Mouse (Mus musculus) embryonic facial prominence, embryonic 14.5 days (tissue): ENCODE data around the gene Jmy. TPM values are rescaled to one million over a fixed set of nuclear protein-coding genes. Genes with fewer than 3 reads are reported as not detected.

ENCODE experiments used
- ATAC-seq: fragments of 200-750 bp; cut with Nextera tagmentation; 2 replicates; pipeline ENCODE4 v1.8.0; 2017; ENCODE audit warnings: low read depth, moderate number of reproducible peaks, moderate TSS enrichment
- DNase-seq: peaks from one replicate; pipeline ENCODE4 v3.0.0-alpha.2; 2015; ENCODE audit warnings: low spot score
- H3K27ac ChIP-seq: fragments of 300-500 bp; sonication (generic); replicated peaks from 2 replicates; pipeline ENCODE4 v1.5.1; 2014; ENCODE audit warnings: low read depth, mild to moderate bottlenecking, low read length, moderate library complexity
- H3K27me3 ChIP-seq: fragments of 300-500 bp; sonication (generic); replicated peaks from 2 replicates; pipeline ENCODE4 v1.6.1; 2014; ENCODE audit warnings: low read length; ENCODE audit not compliant: control insufficient read depth, insufficient read depth
- H3K36me3 ChIP-seq: fragments of 300-500 bp; sonication (generic); 2 replicates; pipeline ENCODE4 v1.6.1; 2014; ENCODE audit warnings: low read length, mixed read lengths; ENCODE audit not compliant: control insufficient read depth, insufficient read depth
- H3K4me1 ChIP-seq: fragments of 300-500 bp; sonication (generic); 2 replicates; pipeline ENCODE4 v1.6.1; 2014; ENCODE audit warnings: antibody characterized with exemption, low read length; ENCODE audit not compliant: control insufficient read depth, insufficient read depth
- H3K4me2 ChIP-seq: fragments of 300-500 bp; sonication (generic); 2 replicates; pipeline ENCODE4 v1.6.1; 2014; ENCODE audit warnings: low read depth, mild to moderate bottlenecking, low read length, moderate library complexity, mixed read lengths
- H3K4me3 ChIP-seq: fragments of 300-500 bp; sonication (generic); 2 replicates; pipeline ENCODE4 v1.5.1; 2014; ENCODE audit warnings: low read depth, mild to moderate bottlenecking, low read length
- H3K9ac ChIP-seq: fragments of 300-500 bp; sonication (generic); 2 replicates; pipeline ENCODE4 v1.6.1; 2014; ENCODE audit warnings: low read depth, mild to moderate bottlenecking, low read length, moderate library complexity, mixed read lengths
- H3K9me3 ChIP-seq: fragments of 300-500 bp; sonication (generic); 2 replicates; pipeline ENCODE4 v1.6.1; 2016; ENCODE audit warnings: low read length; ENCODE audit not compliant: control insufficient read depth
- WGBS: fragments of 180-500 bp; shearing (Covaris S2); extraction: QIAGEN DNeasy Blood & Tissue Kit; methylation state at CpG from one replicate; pipeline ENCODE4 v1.1.7; 2014; 5-methylcytosine and 5-hydroxymethylcytosine counted together
- polyA plus RNA-seq: library from polyadenylated mRNA; unstranded; fragments of >200 nt; fragmentation: Nextera tagmentation; extraction: Ambion mirVana; gene quantifications from 2 replicates; pipeline ENCODE4 v1.2.1, GENCODE M21; 2014

Gene Jmy
- polyA plus RNA-seq, 1 experiment from 2014 or later: 6.2 TPM

GRCm38 (mm10) chr13:93380399-93381063 lies 119.1 kb downstream of the Jmy start:
- no peak for DNase-seq
- H3K9ac ChIP-seq: no peak overlapping the region
- H3K4me2 ChIP-seq: no peak overlapping the region
- no peak for ATAC-seq
- no peaks in the 10 kb centered on the region for H3K27me3 ChIP-seq
- no peaks in the 10 kb centered on the region for H3K36me3 ChIP-seq
- no peak overlapping the region for H3K4me3 ChIP-seq
- H3K9me3 ChIP-seq: no peaks in the 10 kb centered on the region
- H3K4me1 ChIP-seq: no peaks in the 10 kb centered on the region
- H3K27ac ChIP-seq: no peak overlapping the region
- WGBS: 87% methylated on average over 8 of the region's 8 CpGs

Other genes starting within 250 kb of the Jmy start
- gene Homer1, start 200.2 kb downstream of the Jmy start, polyA plus RNA-seq: 8.7 and 9.1 TPM in 2 replicates
- gene Bhmt, start 138.2 kb upstream of the Jmy start, polyA plus RNA-seq: 0.08 TPM in 1 of 2 replicates, not detected in the other
- gene Bhmt2, start 174.5 kb upstream of the Jmy start, polyA plus RNA-seq: not detected in 2 replicates
- 0.07 TPM in 2 replicates for gene Dmgdh, start 174.6 kb upstream of the Jmy start, polyA plus RNA-seq